Mouse (Mus musculus): Measurements from ENCODE around the gene Vldlr. TPM values are rescaled to one million over a fixed set of nuclear protein-coding genes. Genes with fewer than 3 reads are reported as not detected.

Gene Vldlr
- total RNA-seq, 2 experiments from 2014 or later: 49.5 to 50.4 TPM

DNA sequence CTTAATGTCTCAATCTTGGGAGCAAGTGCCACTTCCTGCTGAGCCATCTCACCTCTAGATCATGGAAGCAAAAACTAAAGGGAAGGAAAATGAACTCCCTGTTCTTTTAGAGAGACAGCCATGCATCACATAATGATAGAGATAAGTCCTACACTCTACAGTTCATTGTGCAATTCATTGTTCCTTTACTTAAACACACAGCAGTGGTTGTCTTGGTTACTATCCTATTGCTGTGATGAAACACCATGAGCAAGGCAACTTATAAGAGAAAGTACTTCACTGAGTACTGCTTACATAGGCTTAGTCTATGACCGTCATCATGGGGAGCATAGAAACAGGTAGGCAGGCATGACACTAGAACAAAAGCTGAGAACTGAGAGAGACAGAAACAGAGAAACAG lies 12.0 kb downstream of the Vldlr start:
- no peak for DNase-seq (ENCODE audit: low spot score in 2 of 2)

DNA sequence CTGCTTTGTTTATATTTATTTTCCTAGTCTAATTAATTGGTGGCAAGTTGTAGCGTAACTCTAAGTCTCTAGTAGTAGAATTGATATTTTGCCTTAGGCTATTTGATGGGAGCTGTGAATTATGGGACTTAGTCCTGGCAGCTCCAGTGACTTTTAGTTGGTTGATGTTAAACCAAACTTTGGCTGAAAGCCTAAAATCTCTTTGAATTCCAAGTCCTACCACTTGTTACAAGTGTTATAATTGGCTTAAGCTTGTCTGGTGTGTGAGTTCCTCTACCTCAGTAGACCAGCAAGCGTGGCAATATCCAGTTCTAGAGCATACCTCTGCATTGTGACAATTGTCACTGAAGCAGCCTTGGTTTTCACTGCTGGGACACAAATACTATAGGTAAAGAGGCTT lies 17.1 kb downstream of the Vldlr start:
- no peak for DNase-seq (ENCODE audit: low spot score in 2 of 2)

DNA sequence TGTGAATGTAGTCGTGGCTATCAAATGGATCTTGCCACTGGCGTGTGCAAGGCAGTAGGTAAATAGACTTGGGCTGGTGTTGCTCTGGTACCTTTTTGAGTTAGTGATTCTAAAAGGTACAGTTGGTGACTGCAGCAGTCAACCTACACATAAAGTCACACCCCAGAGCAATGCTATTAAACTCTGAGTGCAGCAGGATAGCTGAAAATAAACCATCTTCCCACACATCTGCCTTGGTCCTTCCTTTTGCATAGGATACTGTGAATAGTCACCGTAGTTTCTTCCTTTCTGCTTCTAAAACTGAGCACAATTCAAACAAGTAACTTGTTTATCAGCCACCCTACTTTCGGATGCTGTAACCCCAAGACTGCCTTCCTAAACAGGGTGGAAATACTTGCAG lies 23.6 kb downstream of the Vldlr start:
- no peak for DNase-seq (ENCODE audit: low spot score in 2 of 2)

DNA sequence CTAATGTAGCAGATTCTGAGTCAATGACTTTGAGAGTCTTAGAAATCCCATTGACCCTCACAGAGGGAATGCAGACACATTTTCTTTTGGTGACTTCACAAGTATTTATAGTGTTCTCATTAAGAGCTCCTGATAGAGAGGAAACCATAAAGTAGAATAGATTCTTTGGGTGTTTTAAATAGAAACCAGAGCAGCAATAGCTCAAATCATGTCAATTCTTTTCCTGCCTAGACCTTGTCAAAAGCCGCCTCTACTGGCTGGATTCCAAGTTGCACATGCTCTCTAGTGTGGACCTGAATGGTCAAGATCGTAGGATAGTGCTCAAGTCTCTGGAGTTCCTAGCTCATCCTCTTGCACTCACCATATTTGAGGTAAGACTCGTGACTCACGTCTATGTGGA lies 27.2 kb downstream of the Vldlr start:
- no peak for DNase-seq (ENCODE audit: low spot score in 2 of 2)

DNA sequence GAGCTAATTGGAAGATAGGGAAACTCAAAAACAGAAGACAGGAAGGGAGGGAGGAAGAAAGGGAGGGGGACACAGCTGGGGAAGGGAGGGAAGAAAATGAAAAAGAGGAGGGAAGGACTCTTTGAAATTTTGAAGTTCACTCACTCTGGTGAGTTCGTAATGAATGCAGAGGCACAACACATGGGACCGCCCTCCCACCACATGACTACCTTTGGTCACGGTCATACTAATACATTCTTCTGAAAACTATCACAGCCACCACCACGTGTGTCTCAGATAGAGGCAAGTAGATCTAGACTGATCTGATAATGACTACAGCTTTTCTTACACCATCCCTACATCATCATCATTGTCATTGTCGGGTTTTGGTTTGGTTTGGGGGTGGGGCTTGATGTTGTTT lies 38.5 kb downstream of the Vldlr start:
- no peak for DNase-seq (ENCODE audit: low spot score in 2 of 2)

DNA sequence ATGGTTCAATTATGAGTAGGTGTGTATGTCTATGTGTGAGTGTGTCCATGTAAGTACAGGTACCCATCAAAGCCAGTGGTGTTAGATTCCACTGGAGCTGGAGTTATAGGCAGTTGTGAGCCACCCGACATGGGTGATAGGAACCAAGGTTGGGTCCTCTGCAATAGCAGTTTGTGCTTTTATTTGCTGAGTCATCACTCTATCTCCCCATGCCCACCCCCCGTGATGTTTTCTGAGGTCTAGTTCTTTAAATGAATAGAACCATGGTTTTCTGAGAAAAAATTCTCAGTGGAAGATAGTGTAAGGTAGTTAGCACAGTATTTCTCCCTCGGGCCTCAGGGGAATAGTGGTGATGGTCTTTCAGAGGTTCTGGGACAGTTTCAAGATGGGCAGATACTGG lies 39.4 kb downstream of the Vldlr start:
- no peak for DNase-seq (ENCODE audit: low spot score in 2 of 2)

DNA sequence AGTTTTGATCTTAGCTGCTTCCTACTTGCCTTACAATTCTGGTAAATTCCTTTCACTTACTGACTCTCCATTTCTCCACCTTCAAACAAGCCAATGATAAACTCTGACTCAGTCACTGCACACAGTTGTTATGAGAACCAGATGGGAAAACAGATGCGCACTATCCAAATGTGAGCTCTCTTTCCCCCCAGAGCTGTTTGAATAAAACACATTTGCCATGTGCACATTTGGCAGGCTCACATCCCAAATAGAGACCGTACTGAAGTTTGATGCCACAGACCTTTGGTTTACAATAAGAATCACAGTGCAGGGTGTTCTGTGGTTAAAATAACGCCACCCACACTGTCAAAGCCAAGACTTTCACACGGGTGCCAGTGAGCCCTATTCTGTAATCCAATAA lies 43.8 kb downstream of the Vldlr start:
- DNase-seq (ENCODE audit: low spot score in 2 of 2): peak; percentile 19 to 52

DNA sequence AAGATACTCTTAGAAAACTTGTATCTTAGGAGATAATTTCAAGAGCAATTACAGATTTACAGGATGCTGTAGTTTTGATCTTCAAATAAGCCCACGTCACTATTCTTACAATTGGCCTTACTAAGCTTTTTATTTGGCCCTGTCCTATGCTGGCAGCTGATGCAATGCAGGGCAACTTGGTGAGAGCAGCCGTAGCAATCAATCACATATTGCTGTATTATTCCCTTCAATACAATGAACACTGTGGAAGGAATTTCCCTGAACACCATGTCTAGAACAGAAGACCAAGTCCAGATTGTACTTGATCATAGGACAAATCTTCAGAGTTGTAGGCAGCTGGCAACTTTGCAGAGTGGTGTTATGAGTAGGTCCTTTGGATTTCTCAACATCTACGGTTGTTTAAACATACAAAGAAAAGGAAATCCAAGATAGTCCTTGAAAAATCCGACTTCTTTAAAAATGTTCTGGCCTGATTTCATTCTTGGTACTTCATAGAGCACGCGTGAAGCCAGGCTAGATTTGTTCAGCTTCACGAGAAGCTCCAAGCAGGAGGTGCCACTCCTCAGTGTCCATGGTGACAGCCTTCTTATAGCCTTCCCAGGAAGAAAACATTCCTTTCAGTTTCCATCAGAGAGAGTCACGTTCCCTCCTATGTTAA lies 44.5 kb downstream of the Vldlr start:
- peak in 1 of 2 experiments; percentile 26 for DNase-seq (ENCODE audit: low spot score in 2 of 2)

DNA sequence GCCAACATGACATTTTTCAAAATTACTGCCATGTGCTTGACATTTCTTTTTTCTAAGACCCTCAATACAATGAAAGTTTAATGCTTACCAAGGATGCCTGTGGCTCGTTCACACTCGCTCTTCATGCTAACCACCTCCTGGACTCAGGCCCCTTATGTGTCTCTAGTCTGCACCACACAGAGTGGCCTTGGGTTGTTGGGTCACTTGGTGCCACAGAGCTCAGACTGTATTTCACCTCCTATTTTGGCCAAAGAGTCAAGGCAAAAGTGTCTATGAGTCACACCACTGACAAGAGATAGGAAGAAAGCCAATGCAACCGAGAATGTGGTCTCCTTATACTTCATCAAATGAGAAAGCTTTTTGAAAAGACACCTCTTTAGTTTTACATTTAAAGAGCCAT lies 45.9 kb downstream of the Vldlr start:
- DNase-seq (ENCODE audit: low spot score in 2 of 2): no peak

DNA sequence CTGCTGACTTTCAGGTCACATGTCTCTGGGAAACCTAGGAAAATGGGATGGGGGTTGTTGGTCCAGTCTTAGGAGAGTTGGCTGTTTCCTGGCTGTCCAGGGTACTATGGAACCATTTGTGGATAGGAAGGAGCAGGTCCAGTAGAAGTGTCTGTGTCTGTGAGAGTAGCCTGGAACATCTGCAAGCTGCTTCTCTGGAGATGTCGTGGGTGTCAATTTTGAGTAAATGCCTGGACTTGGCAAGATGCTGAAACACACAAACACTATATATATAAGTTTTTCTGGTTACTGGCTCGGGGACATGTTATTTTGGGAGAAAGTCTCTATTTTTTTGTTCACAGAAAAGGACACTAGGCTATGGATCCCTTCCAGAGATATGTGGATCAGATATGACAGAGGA lies 57.1 kb downstream of the Vldlr start:
- no peak for DNase-seq (ENCODE audit: low spot score in 2 of 2)

DNA sequence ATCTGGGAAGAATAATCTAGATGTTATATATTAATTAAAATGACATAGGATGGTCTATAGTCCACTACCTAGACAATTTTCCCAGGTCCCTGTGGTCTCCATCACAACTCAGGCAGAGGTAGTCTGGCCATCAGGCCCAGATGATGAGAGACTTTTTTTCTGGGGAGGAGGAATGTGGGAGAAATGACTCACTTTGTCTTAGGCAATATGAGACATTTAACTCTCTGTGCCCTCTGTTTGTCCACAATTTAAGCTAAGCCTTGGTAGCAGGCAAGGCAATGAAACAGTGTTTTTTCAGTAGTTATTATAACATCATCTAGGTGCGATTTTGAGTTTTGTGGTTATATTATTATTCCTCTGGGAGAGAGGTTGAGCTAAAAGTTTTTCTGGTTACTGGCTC lies 58.1 kb downstream of the Vldlr start:
- no peak for DNase-seq (ENCODE audit: low spot score in 2 of 2)

DNA sequence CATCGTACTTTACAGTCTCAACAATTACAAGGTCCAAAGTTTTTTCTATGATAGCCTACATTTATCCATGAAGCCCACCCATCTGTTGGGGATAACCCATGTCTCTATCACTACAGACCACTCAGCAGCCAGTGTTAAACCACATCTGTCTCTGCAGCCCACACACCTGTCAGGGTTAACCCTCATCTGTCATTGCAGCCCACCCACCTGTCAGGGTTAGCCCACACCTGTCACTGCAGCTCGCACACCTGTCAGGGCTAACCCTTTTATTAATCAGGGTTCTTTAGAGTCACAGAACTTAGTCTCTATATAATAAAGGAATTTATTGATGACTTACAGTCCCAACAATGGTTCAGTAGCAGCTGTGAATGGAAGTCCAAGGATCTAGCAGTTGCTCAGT lies 62.9 kb downstream of the Vldlr start:
- DNase-seq (ENCODE audit: low spot score in 2 of 2): no peak

Other genes with a start within 250 kb of the Vldlr start
- under 1 TPM in 1 of 2 experiments, not detected in 1; 0.25 TPM for gene Kcnv2, start 106.1 kb downstream of the Vldlr start, total RNA-seq (2021)
- gene Pum3, start 213.3 kb downstream of the Vldlr start, total RNA-seq (2021): 10 to 100 TPM; 64.0 to 68.9 TPM